In the genomic region with DNA sequence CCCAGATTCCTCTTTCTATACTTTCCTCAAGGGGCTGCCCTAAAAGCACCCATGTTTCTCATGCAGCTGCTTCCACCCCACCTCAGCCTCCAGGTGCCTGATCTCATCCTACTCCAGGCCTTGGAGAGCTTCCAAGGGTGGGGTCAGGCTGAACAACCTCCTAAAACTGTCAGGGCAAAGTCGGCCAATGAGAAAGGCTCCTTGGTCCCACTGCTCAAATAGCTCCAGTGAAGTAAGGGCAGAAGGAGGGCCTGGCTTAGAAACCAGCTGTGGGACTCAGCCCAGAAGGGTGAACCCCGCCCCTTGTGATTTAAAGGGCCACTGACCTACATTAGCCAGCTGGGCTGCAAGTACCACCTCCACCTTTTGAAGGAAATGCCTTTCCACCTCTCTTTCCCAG, we compare ENCODE assay signal across 8 mouse cellular contexts. TPM values are rescaled to one million over a fixed set of nuclear protein-coding genes. Genes with fewer than 3 reads are reported as not detected.
DNase-seq lines count a peak whose midpoint lies in the region; ATAC-seq and TF ChIP-seq lines count a peak whose summit lies in the region.

No protein-coding gene starts in this region.

- H3K4me3 ChIP-seq in spleen, adult 2 months (ENCODE audit: extremely low read depth, insufficient read depth, insufficient read length), result no peak overlapping the region
- 0 out of 2 replicates have a peak overlapping the region, but pooled peaks have one; percentile 9 for H3K4me3 ChIP-seq in intestine, embryonic 16.5 days (ENCODE audit: low read length)
- peak overlapping the region; percentile 6; the same call in 1 of the 2 replicates for H3K4me3 ChIP-seq in liver, embryonic 15.5 days (replicated peaks)
- no peak overlapping the region for H3K4me3 ChIP-seq in stomach, postnatal 0 days (ENCODE audit: low read depth, low read length)

- peak overlapping the region; percentile 41; the same call in 1 of the 2 replicates for H3K9ac ChIP-seq in intestine, embryonic 16.5 days (ENCODE audit: low read depth, low read length)
- H3K9ac ChIP-seq in liver, embryonic 15.5 days, result peak overlapping the region; percentile 0; the same call in 1 of the 2 replicates
- H3K9ac ChIP-seq in stomach, postnatal 0 days (ENCODE audit: low read length), result no peak overlapping the region

- peak overlapping the region; percentile 30; the same call in 1 of the 2 replicates for H3K27ac ChIP-seq in spleen, adult 2 months (ENCODE audit: insufficient read depth, low read length)
- peak overlapping the region; percentile 11 for H3K27ac ChIP-seq in intestine, embryonic 16.5 days (ENCODE audit: low read length)
- H3K27ac ChIP-seq in liver, embryonic 15.5 days (replicated peaks), result peak overlapping the region; percentile 31
- peak overlapping the region; percentile 70 for H3K27ac ChIP-seq in stomach, postnatal 0 days (replicated peaks)

- TF ChIP-seq POLR2A in spleen, adult 2 months (IDR thresholded peaks at IDR 0.05; ENCODE audit: low read depth, low read length), result no peak

- no peak for DNase-seq in spleen, adult 2 months (ENCODE audit: low read depth in 1 of 2, low spot score in 2 of 2)
- DNase-seq in spleen, adult 12 weeks (ENCODE audit: low spot score), result no peak
- DNase-seq in fibroblast of lung, adult 2 months (ENCODE audit: low read depth), result peak; percentile 69
- peak; percentile 82 for DNase-seq in stomach, postnatal 0 days (ENCODE audit: low spot score)
- no peak for DNase-seq in right cerebral cortex, postnatal 25 days
- DNase-seq in left cerebral cortex, adult 9 months (ENCODE audit: low spot score in 2 of 2), result no peak

- peaks cover 17% of the 10 kb centered on the region; the same call in 1 of the 2 replicates for H3K4me1 ChIP-seq in spleen, adult 2 months (ENCODE audit: control insufficient read depth, insufficient read depth, insufficient read length)
- H3K4me1 ChIP-seq in intestine, embryonic 16.5 days (ENCODE audit: control insufficient read depth, insufficient read depth, low read length), result peaks cover 14% of the 10 kb centered on the region
- H3K4me1 ChIP-seq in liver, embryonic 15.5 days (replicated peaks), result peaks cover 77% of the 10 kb centered on the region
- H3K4me1 ChIP-seq in stomach, postnatal 0 days (replicated peaks; ENCODE audit: control insufficient read depth, insufficient read depth), result peaks cover 7% of the 10 kb centered on the region; the same call in 1 of the 2 replicates

- no peak for TF ChIP-seq CTCF in spleen, adult 2 months (IDR thresholded peaks at IDR 0.05; ENCODE audit: extremely low read depth, insufficient read depth, insufficient read length, insufficient replicate concordance)
- no peak for TF ChIP-seq CTCF in stomach, postnatal 0 days (IDR thresholded peaks at IDR 0.05; ENCODE audit: low read depth)

- H3K4me2 ChIP-seq in intestine, embryonic 16.5 days (ENCODE audit: low read depth, low read length), result 0 out of 2 replicates have a peak overlapping the region, but pooled peaks have one; percentile 20
- H3K4me2 ChIP-seq in liver, embryonic 15.5 days, result peak overlapping the region; percentile 38
- no peak overlapping the region; the same call in 1 of the 2 replicates for H3K4me2 ChIP-seq in stomach, postnatal 0 days (replicated peaks; ENCODE audit: low read depth)

- H3K36me3 ChIP-seq in spleen, adult 2 months (ENCODE audit: control insufficient read depth, insufficient read depth, low read length), result peaks cover 30% of the 10 kb centered on the region
- peaks cover 5% of the 10 kb centered on the region; the same call in 1 of the 2 replicates for H3K36me3 ChIP-seq in intestine, embryonic 16.5 days (ENCODE audit: control insufficient read depth, insufficient read depth, low read length)
- peaks cover 99% of the 10 kb centered on the region for H3K36me3 ChIP-seq in liver, embryonic 15.5 days (replicated peaks)
- peaks cover 11% of the 10 kb centered on the region for H3K36me3 ChIP-seq in stomach, postnatal 0 days (ENCODE audit: control insufficient read depth, insufficient read depth, low read length)

- peak; percentile 82 for ATAC-seq in intestine, embryonic 16.5 days
- ATAC-seq in liver, embryonic 15.5 days (ENCODE audit: insufficient read depth), result peak; percentile 52
- peak; percentile 79 for ATAC-seq in stomach, postnatal 0 days (ENCODE audit: low FRiP score, low TSS enrichment)

- no peaks in the 10 kb centered on the region for H3K27me3 ChIP-seq in spleen, adult 2 months (ENCODE audit: control insufficient read depth, insufficient read depth, low read length)
- H3K27me3 ChIP-seq in intestine, embryonic 16.5 days (replicated peaks; ENCODE audit: control insufficient read depth, insufficient read depth, low read length), result no peaks in the 10 kb centered on the region
- no peaks in the 10 kb centered on the region for H3K27me3 ChIP-seq in liver, embryonic 15.5 days
- no peaks in the 10 kb centered on the region for H3K27me3 ChIP-seq in stomach, postnatal 0 days (ENCODE audit: control insufficient read depth, insufficient read depth, low read length)

- no peak for TF ChIP-seq EP300 in stomach, postnatal 0 days (optimal IDR thresholded peaks at IDR 0.05)

- 17% methylated on average over 2 of the region's 2 CpGs for WGBS in spleen, adult 2 months
- 12% methylated on average over 2 of the region's 2 CpGs for WGBS in intestine, embryonic 16.5 days
- 17% methylated on average over 2 of the region's 2 CpGs for WGBS in liver, embryonic 15.5 days (ENCODE audit: insufficient replicate concordance)
- WGBS in stomach, postnatal 0 days, result 0% methylated on average over 1 of the region's 2 CpGs

- H3K9me3 ChIP-seq in intestine, embryonic 16.5 days (ENCODE audit: control insufficient read depth, low read length), result no peaks in the 10 kb centered on the region
- H3K9me3 ChIP-seq in liver, embryonic 15.5 days (replicated peaks), result no peaks in the 10 kb centered on the region
- no peaks in the 10 kb centered on the region for H3K9me3 ChIP-seq in stomach, postnatal 0 days (ENCODE audit: control insufficient read depth, low read length)

RNA-seq across cellular contexts. Expression of gene Kcnk7, which starts 9.6 kb away (rescaled TPM):
- 0.19 and 0.39 TPM in 2 replicates for polyA plus RNA-seq in spleen, adult 2 months (2012; rRNA removed)
- 0.13 and 0.34 TPM in 2 replicates for polyA plus RNA-seq in intestine, embryonic 16.5 days (2015; fragmentation: Nextera tagmentation; extraction: Ambion mirVana)
- 0.15 and 0.28 TPM in 2 replicates for polyA plus RNA-seq in liver, embryonic 15.5 days (2015; fragmentation: Nextera tagmentation; extraction: Ambion mirVana)
- 8.4 and 9.5 TPM in 2 replicates for polyA plus RNA-seq in stomach, postnatal 0 days (2015; fragmentation: Nextera tagmentation; extraction: Ambion mirVana)

RNA-seq across cellular contexts. Expression of gene Ehbp1l1, which starts 12.4 kb away (rescaled TPM):
- polyA plus RNA-seq in spleen, adult 2 months (2012; rRNA removed), result 94.6 and 101 TPM in 2 replicates
- 48.6 and 49.7 TPM in 2 replicates for polyA plus RNA-seq in intestine, embryonic 16.5 days (2015; fragmentation: Nextera tagmentation; extraction: Ambion mirVana)
- polyA plus RNA-seq in liver, embryonic 15.5 days (2015; fragmentation: Nextera tagmentation; extraction: Ambion mirVana), result 110 and 121 TPM in 2 replicates
- 28.0 and 29.5 TPM in 2 replicates for polyA plus RNA-seq in stomach, postnatal 0 days (2015; fragmentation: Nextera tagmentation; extraction: Ambion mirVana)

RNA-seq across cellular contexts. Expression of gene Fam89b, which starts 15.7 kb away (rescaled TPM):
- 124 and 173 TPM in 2 replicates for polyA plus RNA-seq in spleen, adult 2 months (2012; rRNA removed)
- polyA plus RNA-seq in intestine, embryonic 16.5 days (2015; fragmentation: Nextera tagmentation; extraction: Ambion mirVana), result 56.6 and 57.8 TPM in 2 replicates
- 39.3 and 39.8 TPM in 2 replicates for polyA plus RNA-seq in liver, embryonic 15.5 days (2015; fragmentation: Nextera tagmentation; extraction: Ambion mirVana)
- polyA plus RNA-seq in stomach, postnatal 0 days (2015; fragmentation: Nextera tagmentation; extraction: Ambion mirVana), result 51.9 and 52.1 TPM in 2 replicates

RNA-seq across cellular contexts. Expression of gene Pcnx3, which starts 25.0 kb away (rescaled TPM):
- 195 and 236 TPM in 2 replicates for polyA plus RNA-seq in spleen, adult 2 months (2012; rRNA removed)
- 15.1 and 16.8 TPM in 2 replicates for polyA plus RNA-seq in intestine, embryonic 16.5 days (2015; fragmentation: Nextera tagmentation; extraction: Ambion mirVana)
- polyA plus RNA-seq in liver, embryonic 15.5 days (2015; fragmentation: Nextera tagmentation; extraction: Ambion mirVana), result 9.2 and 12.1 TPM in 2 replicates
- 6.5 and 7.9 TPM in 2 replicates for polyA plus RNA-seq in stomach, postnatal 0 days (2015; fragmentation: Nextera tagmentation; extraction: Ambion mirVana)

RNA-seq across cellular contexts. Expression of gene Map3k11, which starts 25.2 kb away (rescaled TPM):
- 73.4 and 88.7 TPM in 2 replicates for polyA plus RNA-seq in spleen, adult 2 months (2012; rRNA removed)
- polyA plus RNA-seq in intestine, embryonic 16.5 days (2015; fragmentation: Nextera tagmentation; extraction: Ambion mirVana), result 28.7 and 33.7 TPM in 2 replicates
- polyA plus RNA-seq in liver, embryonic 15.5 days (2015; fragmentation: Nextera tagmentation; extraction: Ambion mirVana), result 16.8 and 18.4 TPM in 2 replicates
- 14.0 and 16.5 TPM in 2 replicates for polyA plus RNA-seq in stomach, postnatal 0 days (2015; fragmentation: Nextera tagmentation; extraction: Ambion mirVana)

Comparison
In these comparisons a context has a peak if more than half of its experiments do, and no peak if none do; other contexts are left out.
1. DNase-seq: peak in fibroblast of lung, adult 2 months (single experiment) and stomach, postnatal 0 days (single experiment); none in spleen, adult 2 months (0 of 2), spleen, adult 12 weeks (single experiment), right cerebral cortex, postnatal 25 days (single experiment) and left cerebral cortex, adult 9 months (0 of 2).
2. H3K27ac ChIP-seq: peak in every context shown above with its lines; median percentile 70 in stomach, postnatal 0 days; 31 in liver, embryonic 15.5 days; 30 in spleen, adult 2 months; 11 in intestine, embryonic 16.5 days.
3. H3K4me3 ChIP-seq: peak in intestine, embryonic 16.5 days (single experiment) and liver, embryonic 15.5 days (single experiment); none in spleen, adult 2 months (single experiment) and stomach, postnatal 0 days (single experiment).
4. Peak in every context shown above with its lines, with median percentiles within 50 percentile points of each other: ATAC-seq.